Mouse (Mus musculus) left cerebral cortex, adult 8-10 months (tissue): ENCODE results near the gene Trpm1. TPM values are rescaled to one million over a fixed set of nuclear protein-coding genes. Genes with fewer than 3 reads are reported as not detected.
A peak's percentile ranks its signal among the peaks of the same experiment; 100 is the strongest.

Source experiments
- DNase-seq, 2 experiments: peaks; one replicate each; pipeline ENCODE4 v3.0.0; 2022; ENCODE audit warnings: low spot score in 2 of 2
- microRNA-seq, 2 experiments: library from miRNA; unstranded; fragments of <30 nt; microRNA quantifications; one replicate each; pipeline ENCODE4 v1.2.0; 2022
- total RNA-seq, 4 experiments: library from RNA; stranded (reverse); gene quantifications; 2 replicates each; pipeline ENCODE4 v1.2.4; 2022

Trpm1 gene
- total RNA-seq, 4 experiments from 2014 or later = 0.23 to 4.2 (median 0.97) TPM

DNA sequence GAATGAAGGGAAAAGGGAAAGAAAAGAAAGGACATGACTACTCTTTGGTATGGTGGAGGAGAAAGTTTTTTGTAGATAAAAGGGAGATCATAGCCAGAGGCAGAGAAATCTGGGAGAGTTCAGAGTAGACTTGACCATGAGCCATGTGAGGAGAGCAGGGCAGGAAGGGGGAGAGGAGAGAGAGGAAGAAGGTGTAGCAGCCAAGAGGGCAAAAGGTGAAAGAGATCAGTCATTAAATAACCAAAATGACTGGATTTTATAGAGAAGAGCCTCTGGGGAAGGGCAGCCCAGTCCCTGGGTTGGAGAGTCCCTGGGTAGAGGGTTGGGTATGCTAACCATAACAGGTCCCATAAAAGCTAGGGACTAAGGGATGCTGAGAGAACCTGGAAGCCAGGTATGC is 132.9 kb downstream of the Trpm1 start:
- DNase-seq = no peak

DNA sequence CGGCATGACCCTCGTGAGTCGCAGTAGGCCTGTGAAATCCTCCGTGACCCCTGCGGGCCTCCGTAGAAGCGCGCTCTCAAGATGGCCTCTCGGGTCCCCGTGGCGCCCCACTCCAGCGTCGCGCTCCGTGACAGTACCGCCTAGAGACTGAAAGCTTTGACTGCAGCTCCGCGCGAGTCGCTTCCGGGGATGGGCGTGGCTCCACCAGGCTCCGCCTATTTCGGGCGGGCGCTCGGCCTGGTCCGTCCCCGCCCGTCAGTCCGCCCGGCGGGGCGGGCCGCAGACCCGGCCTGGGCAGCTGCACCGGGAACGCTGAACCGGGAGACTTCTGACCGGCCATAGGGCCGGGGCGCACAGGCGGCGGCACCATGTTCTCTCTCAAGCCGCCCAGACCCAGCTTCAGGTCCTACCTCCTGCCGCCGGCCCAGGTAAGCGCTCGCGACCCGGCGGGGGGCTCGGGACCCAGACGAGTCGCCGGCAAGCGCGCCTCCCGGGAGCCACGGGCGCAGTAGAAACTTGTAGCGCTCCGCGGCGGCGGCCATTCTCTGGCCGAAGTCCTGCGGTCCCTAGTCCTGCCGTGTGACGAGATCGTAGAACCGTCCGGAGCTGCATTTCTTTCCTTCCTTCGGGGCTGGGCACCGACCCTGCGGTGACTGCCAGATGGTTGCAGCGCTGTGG is 133.9 kb downstream of the Trpm1 start, which contains the start of gene Mtmr10:
Gene Mtmr10, plus strand, starts transcription at position 240 of the 678 bp plus-strand sequence.
- DNase-seq = peak; percentile 95 to 99

DNA sequence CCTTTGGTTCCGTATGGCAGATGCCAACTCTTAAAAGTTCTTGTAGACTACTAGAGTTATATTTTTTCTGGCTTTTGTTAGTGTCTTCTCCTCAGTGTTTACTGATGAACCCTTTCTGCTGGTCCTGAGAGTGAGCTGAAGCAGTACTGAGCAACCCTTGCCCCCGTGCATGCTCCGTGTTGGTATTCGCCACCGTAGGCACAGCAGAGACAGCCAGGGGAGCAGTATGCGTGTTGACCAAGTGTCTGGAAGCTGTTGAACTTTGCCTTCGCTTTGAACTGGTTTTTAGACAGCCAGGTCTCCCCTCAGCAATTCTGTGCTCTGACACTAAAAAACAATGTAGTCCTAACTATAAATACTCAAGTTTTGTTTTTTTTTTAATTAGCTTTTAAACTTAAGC is 135.8 kb downstream of the Trpm1 start:
- DNase-seq = no peak

- DNase-seq = no peak
These were observed 136.8 kb downstream of the Trpm1 start for GRCm38 (mm10) chr7:64290431-64290830.

GRCm38 (mm10) chr7:64291722-64292121 is 138.1 kb downstream of the Trpm1 start:
- DNase-seq = peak in 1 of 2 experiments; percentile 59

- DNase-seq = no peak
These were observed 142.8 kb downstream of the Trpm1 start for GRCm38 (mm10) chr7:64296286-64297010.

DNA sequence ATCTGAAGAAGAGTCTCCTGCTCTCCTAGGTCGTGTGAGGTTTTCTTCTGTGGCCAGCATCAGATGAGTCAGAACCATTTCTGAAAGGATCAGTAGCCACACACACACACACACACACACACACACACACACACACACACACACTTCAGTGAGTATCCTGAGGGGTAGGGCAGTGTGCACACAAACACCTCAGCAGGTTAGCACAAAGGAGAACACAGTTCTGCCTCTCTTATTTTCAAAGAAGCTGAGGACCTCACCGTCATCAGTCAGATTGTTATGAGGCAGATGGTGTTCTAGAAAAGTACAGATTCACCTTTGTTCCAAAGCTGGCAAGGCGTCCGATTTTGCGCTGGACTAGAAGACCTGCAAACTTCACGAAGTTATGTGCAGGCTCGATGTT is 156.6 kb downstream of the Trpm1 start:
- DNase-seq = no peak

DNA sequence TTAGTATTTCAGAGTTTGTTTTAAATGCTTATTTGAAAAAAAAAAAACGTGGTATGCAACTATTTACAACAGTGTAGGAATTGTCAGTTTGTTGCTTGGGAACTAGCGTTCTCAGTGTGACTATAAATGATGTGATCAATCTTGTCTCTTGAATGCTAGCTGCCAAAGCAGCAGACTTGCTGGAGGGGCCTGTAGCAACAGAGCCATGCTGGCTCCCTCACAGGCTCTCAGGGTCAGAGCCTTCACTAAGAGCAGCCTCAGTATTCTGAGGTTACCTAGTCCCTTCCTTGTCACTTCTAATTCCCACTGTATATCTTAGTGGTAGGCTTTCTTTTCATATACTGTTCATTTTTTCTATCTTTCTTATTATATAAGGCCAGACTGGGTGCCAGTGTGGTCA is 157.1 kb downstream of the Trpm1 start:
- DNase-seq = no peak

- DNase-seq = no peak
These were observed 159.2 kb downstream of the Trpm1 start for GRCm38 (mm10) chr7:64312811-64313210.

Small RNAs within 50 kb of the gene (microRNA-seq; reads per million reads assigned to microRNA genes)
- 40.2 to 66.2 reads per million in 2 experiments for gene Mir211
- gene Mir6416 = 0 reads per million in 2 experiments

Other genes with a start within 250 kb of the Trpm1 start
- not detected for gene E030018B13Rik, start 237.0 kb upstream of the Trpm1 start, total RNA-seq
- 100 to 1,000 TPM; 138 to 154 (median 144) TPM for gene Klf13, start 214.9 kb upstream of the Trpm1 start, total RNA-seq
- gene Mtmr10, start 133.8 kb downstream of the Trpm1 start, total RNA-seq = 10 to 100 TPM; 17.7 to 23.7 (median 19.9) TPM
- 10 to 100 TPM; 13.0 to 13.6 (median 13.3) TPM for gene Fan1, start 220.3 kb downstream of the Trpm1 start, total RNA-seq
- gene Mphosph10, start 238.4 kb downstream of the Trpm1 start, total RNA-seq = 10 to 100 TPM; 14.2 to 18.7 (median 16.9) TPM
- gene Mcee, start 238.8 kb downstream of the Trpm1 start, total RNA-seq = 10 to 100 TPM; 43.9 to 54.1 (median 48.2) TPM